Mouse (Mus musculus): ENCODE measurements around the gene Tenm4. TPM values are rescaled to one million over a fixed set of nuclear protein-coding genes. Genes with fewer than 3 reads are reported as not detected.

Tenm4 gene
- total and polyA plus RNA-seq, 3 experiments: 0.03 to 0.26 (median 0.04) TPM

DNA sequence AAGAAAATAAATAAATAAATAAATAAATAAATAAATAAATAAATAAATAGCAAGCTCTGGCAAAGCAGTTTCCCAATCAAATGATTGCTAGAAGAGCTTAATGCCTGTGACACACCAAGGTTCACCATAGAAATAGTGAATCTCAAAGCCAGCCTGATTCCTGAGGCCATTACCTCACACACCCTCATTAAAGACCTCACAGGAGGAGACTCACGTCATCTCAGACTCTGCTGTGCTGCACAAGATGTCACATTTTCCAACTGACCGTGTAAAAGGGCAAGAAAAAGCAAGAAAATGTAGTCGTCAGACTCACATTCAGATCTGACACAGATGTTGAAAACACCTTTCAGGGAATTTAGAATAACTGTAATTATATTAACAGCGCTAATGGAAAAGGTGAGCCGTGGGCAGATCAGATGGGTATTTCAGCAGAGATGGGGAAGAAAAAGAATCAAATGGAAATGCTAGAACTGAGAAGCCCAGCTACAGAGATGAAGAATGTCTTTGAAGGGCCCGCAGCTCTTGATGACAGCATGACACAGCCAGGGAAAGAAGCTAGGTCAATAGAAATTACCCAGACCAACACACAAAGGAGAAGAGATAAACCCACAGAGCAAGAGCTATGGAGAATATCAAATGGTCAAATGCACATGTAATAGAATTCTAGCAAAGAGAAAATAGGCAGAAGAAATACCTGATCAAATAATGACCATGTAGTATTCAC, 709.3 kb downstream of the Tenm4 start:
- TF ChIP-seq SMC3 (IDR thresholded peaks at IDR 0.05; ENCODE audit: low read depth, low read length): no peak
- 0 out of 2 replicates have a peak, but pooled peaks have one; percentile 10 for TF ChIP-seq EP300 (IDR thresholded peaks at IDR 0.05; ENCODE audit: low read length)
- TF ChIP-seq JUN (IDR thresholded peaks at IDR 0.05; ENCODE audit: insufficient read depth, low read depth, low read length): peak; percentile 48; the same call in 1 of the 2 replicates
- TF ChIP-seq ETS1 (conservative IDR thresholded peaks at IDR 0.05; ENCODE audit: low read depth, low read length): peak; percentile 89
- no peak for TF ChIP-seq PAX5 (IDR thresholded peaks at IDR 0.05; ENCODE audit: low read length)
- no peak for TF ChIP-seq ZMIZ1 (IDR thresholded peaks at IDR 0.05; ENCODE audit: low read depth, low read length)
- TF ChIP-seq MYC (IDR thresholded peaks at IDR 0.05; ENCODE audit: low read depth, low read length): no peak
- TF ChIP-seq MXI1 (IDR thresholded peaks at IDR 0.05; ENCODE audit: low read depth, low read length): no peak
- no peak for TF ChIP-seq TCF12 (IDR thresholded peaks at IDR 0.05; ENCODE audit: low read depth, low read length)
- TF ChIP-seq IRF4 (IDR thresholded peaks at IDR 0.05; ENCODE audit: low read depth, low read length): 0 out of 2 replicates have a peak, but pooled peaks have one; percentile 21
- no peak for TF ChIP-seq RAD21 (IDR thresholded peaks at IDR 0.05; ENCODE audit: low read depth, low read length)
- no peak for TF ChIP-seq E2F4 (IDR thresholded peaks at IDR 0.05; ENCODE audit: insufficient replicate concordance, low read depth, low read length)
- no peak for TF ChIP-seq POLR2A (IDR thresholded peaks at IDR 0.05; ENCODE audit: low read depth, low read length)
- no peak for TF ChIP-seq GABPA (IDR thresholded peaks at IDR 0.05; ENCODE audit: insufficient replicate concordance, low read depth, low read length)
- no peak for TF ChIP-seq USF1 (IDR thresholded peaks at IDR 0.05; ENCODE audit: low read depth, low read length)
- 0 out of 2 replicates have a peak, but pooled peaks have one; percentile 32 for TF ChIP-seq BHLHE40 (IDR thresholded peaks at IDR 0.05; ENCODE audit: low read depth, low read length)
- TF ChIP-seq MEF2A (IDR thresholded peaks at IDR 0.05; ENCODE audit: borderline replicate concordance, low read depth, low read length): no peak
- no peak for TF ChIP-seq UBTF (IDR thresholded peaks at IDR 0.05; ENCODE audit: low read depth, low read length)
- TF ChIP-seq CTCF (conservative IDR thresholded peaks at IDR 0.05 in 1 of 2, IDR thresholded peaks at IDR 0.05 in 1 of 2; ENCODE audit: low read depth in 2 of 2, low read length in 2 of 2): no peak
- DNase-seq (ENCODE audit: extremely low read depth): peak; percentile 29
- H3K27ac ChIP-seq (ENCODE audit: insufficient read depth, low read depth): no peak overlapping the region

DNA sequence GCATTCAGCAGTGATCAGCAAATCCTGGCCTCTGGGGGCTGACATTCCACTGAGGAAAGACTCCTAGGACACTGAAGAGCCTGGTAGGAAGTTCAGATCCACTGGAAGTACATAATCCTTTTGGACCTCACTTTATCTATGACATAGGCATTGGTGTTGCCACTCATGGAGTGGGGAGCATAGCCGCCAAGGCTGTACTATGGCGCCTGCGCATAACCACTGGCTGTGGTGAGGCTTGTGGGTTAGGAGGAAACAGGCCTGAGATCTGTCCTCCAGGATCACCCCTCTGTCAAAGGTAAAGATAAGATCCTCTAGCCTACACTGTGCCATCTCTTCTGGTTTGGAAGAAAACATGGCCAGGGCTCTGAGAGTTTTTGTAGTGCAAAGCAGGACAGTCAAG, 712.3 kb downstream of the Tenm4 start:
- H3K27me3 ChIP-seq (replicated peaks): no peaks in the 10 kb centered on the region
- in situ Hi-C loops (cut with MboI; ENCODE audit: low pct_ligation_motif_present, low pct_unique_long_range_greater_than_20kb, low sequenced_read_pairs): no loop called here
- no peaks in the 10 kb centered on the region for H3K9me3 ChIP-seq (replicated peaks; ENCODE audit: low read length)
- no peaks in the 10 kb centered on the region for H3K79me2 ChIP-seq (replicated peaks; ENCODE audit: control insufficient read depth, extremely low read depth, insufficient read depth, poor library complexity, severe bottlenecking)
- H3K4me3 ChIP-seq (replicated peaks in 1 of 3; ENCODE audit: low read depth in 2 of 3, low read length in 2 of 3, poor library complexity in 1 of 3): no peak overlapping the region
- TF ChIP-seq ZC3H11A (IDR thresholded peaks at IDR 0.05; ENCODE audit: low read depth, low read length): no peak
- no peak for TF ChIP-seq UBTF (IDR thresholded peaks at IDR 0.05; ENCODE audit: low read depth, low read length)
- no peaks in the 10 kb centered on the region for H3K36me3 ChIP-seq (replicated peaks in 1 of 2; ENCODE audit: control insufficient read depth in 1 of 2, insufficient read depth in 1 of 2, low read length in 1 of 2)
- H3K27ac ChIP-seq (ENCODE audit: insufficient read depth, low read depth): no peak overlapping the region
- DNase-seq (ENCODE audit: extremely low read depth): no peak
- peaks cover 11 to 43% of the 10 kb centered on the region in 2 experiments for H3K4me1 ChIP-seq (ENCODE audit: control insufficient read depth in 1 of 2, insufficient read depth in 2 of 2)
- H3K4me2 ChIP-seq (ENCODE audit: insufficient read depth, low read depth, poor library complexity, severe bottlenecking): no peak overlapping the region
- no peak overlapping the region for H3K9ac ChIP-seq (ENCODE audit: insufficient read depth, low read depth)
- dilution Hi-C loops (cut with MboI; ENCODE audit: extremely low pct_ligation_motif_present, extremely low pct_unique_long_range_greater_than_20kb, low sequenced_read_pairs): no loop called here

More for the DNA sequence above, 709.3 kb downstream of the Tenm4 start:
- H3K4me3 ChIP-seq (replicated peaks in 1 of 3; ENCODE audit: low read depth in 2 of 3, low read length in 2 of 3, poor library complexity in 1 of 3): no peak overlapping the region
- H3K4me1 ChIP-seq (ENCODE audit: control insufficient read depth in 1 of 2, insufficient read depth in 2 of 2): peaks cover 13 to 50% of the 10 kb centered on the region in 2 experiments
- in situ Hi-C loops (cut with MboI; ENCODE audit: low pct_ligation_motif_present, low pct_unique_long_range_greater_than_20kb, low sequenced_read_pairs) (no loop called here), dilution Hi-C loops (cut with MboI; ENCODE audit: extremely low pct_ligation_motif_present, extremely low pct_unique_long_range_greater_than_20kb, low sequenced_read_pairs) (no loop called here)
- no peaks in the 10 kb centered on the region for H3K79me2 ChIP-seq (replicated peaks; ENCODE audit: control insufficient read depth, extremely low read depth, insufficient read depth, poor library complexity, severe bottlenecking)
- no peak overlapping the region for H3K4me2 ChIP-seq (ENCODE audit: insufficient read depth, low read depth, poor library complexity, severe bottlenecking)
- no peaks in the 10 kb centered on the region for H3K36me3 ChIP-seq (replicated peaks in 1 of 2; ENCODE audit: control insufficient read depth in 1 of 2, insufficient read depth in 1 of 2, low read length in 1 of 2)
- H3K9me3 ChIP-seq (replicated peaks; ENCODE audit: low read length): no peaks in the 10 kb centered on the region
- no peaks in the 10 kb centered on the region for H3K27me3 ChIP-seq (replicated peaks)
- H3K9ac ChIP-seq (ENCODE audit: insufficient read depth, low read depth): no peak overlapping the region

Measured in CH12.LX (cell line).